Mouse (Mus musculus): ENCODE results near the gene Clip1.

DNA sequence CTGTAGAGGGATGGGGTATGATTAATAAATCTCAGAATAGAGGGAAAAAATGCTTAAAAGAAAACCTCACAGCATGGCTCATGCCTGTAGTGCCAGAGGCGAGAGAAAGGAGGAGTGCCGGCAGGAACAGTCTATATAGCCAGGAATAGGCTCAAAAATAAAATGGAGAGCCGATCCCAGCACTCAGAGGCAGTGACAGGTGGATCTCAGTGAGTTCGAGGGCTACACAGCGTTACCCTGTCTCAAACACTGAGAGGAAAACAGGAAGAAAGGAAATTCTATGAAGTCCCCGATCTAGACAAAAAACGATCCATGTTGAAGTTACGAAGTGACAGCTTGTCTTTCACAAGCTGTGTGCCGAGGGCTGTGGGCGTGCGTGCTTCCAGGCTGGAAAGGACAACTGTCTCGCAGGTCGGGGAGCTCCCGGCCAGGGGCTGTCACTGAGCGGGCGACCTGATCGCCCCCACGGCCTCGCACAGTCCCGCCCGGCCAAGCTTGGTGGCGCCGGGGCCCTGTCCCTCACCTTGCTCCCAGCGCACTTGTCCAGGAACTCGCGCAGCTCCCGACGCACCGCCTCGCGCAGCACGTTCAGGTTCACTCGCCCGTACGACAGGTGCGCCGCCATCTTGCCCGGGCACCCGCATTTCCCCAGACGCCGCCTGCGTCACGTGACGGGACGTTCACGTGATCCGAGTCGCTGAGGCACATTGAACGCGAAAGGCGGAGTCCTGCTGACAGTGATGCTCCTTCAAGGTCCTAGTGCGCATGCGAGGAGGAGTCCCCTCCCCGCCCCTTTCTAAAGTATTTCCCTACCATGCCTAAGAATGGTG, 111.8 kb downstream of the Clip1 start, which contains the start of gene Vps33a:
- TF ChIP-seq CTCF (conservative IDR thresholded peaks at IDR 0.05; ENCODE audit: low read length) (no peak), POU5F1 (IDR thresholded peaks at IDR 0.05; ENCODE audit: borderline replicate concordance, low read length) (no peak), NANOG (IDR thresholded peaks at IDR 0.05; ENCODE audit: borderline replicate concordance, low read length) (no peak)

Data from E14TG2a.4 (cell line).